Mouse (Mus musculus) megakaryocyte-erythroid progenitor cell, adult 5-6 weeks (primary cell): ENCODE measurements around the gene Tcp11l2. TPM values are rescaled to one million over a fixed set of nuclear protein-coding genes. Genes with fewer than 3 reads are reported as not detected.

ENCODE experiments used
- ATAC-seq: replicated peaks from 2 replicates; pipeline ENCODE4 v1.8.0; 2016; ENCODE audit warnings: mild to moderate bottlenecking, inconsistent platforms; ENCODE audit not compliant: severe bottlenecking, poor library complexity, low FRiP score, low TSS enrichment
- total RNA-seq, 2 experiments: library from RNA; stranded (forward) in 1 of 2; stranded (reverse) in 1 of 2; fragments of 200-1000, 215-1000 nt in 1 of 2; fragments of >200 nt in 1 of 2; fragmentation: Nextera tagmentation in 1 of 2; gene quantifications; 2 replicates each; pipeline ENCODE4 v1.2.3; 2014 to 2017

The Tcp11l2 gene
- 7.1 and 10.1 TPM in 2 replicates for total RNA-seq (2014; fragmentation: Nextera tagmentation)
- total RNA-seq (2017) = 10.4 and 13.7 TPM in 2 replicates

DNA sequence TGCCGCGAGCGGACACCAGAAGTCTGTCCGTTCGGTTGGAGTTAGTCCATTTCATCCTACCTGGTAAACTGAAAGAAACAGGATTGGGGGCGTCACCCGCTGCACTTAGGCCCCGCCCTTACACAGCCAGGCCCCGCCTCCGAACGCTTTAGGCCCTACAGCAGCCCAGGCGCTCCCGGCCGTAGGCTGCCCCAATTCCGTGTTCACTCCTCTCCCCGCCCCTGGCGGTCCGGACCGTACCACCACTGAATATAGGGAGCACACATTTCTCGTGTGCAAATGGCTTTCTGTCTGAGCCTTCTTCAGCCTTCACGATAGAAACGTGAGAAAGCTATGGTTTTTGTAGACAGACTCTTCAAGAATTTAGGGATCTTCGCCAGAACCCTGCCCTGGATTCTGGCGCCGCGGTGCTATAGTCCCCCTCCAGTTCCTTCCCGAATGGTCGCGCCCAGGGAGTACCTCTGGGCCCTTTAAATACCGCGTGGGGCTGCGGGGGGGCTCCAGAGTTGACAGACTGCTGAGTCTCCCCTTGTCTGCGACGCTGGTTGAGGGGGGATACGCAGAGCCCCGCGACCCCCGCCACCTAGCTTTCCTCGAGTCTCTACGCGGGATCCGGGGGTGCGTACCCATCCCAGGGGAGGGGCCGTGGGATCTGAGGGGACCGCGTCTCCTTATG lies at the start of gene Tcp11l2:
Tcp11l2 (plus strand) TSS at position 232 of the 676 bp plus-strand sequence.
- ATAC-seq = peak; percentile 85

- no peak for ATAC-seq
These were observed 49.4 kb upstream of the Tcp11l2 start for GRCm38 (mm10) chr10:84527070-84527469.

- ATAC-seq = no peak
These were observed 48.8 kb upstream of the Tcp11l2 start for GRCm38 (mm10) chr10:84527631-84528030.

DNA sequence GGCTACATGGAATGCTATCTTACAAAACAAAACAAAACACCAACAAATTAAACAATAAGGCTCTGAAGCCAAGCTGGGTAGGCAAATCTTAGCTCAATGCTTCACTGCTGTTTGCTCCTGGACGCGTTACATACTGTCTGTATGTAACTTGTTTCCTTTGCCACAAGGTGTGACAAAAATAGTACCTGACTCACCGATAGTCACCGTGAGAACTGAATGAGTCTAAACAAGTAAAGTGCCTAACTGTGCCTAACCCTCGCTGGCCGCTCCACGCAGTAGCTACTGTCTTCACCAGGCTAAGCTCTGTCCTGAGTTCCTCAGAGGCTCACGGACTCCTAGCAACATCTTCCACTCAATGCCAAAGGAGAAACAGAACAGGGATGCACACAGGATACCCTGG lies 46.0 kb upstream of the Tcp11l2 start:
- ATAC-seq = no peak

- no peak for ATAC-seq
These were observed 44.9 kb upstream of the Tcp11l2 start for GRCm38 (mm10) chr10:84531576-84531975.

- no peak for ATAC-seq
These were observed 44.1 kb upstream of the Tcp11l2 start for GRCm38 (mm10) chr10:84532191-84532889.

GRCm38 (mm10) chr10:84532911-84533882 lies 43.2 kb upstream of the Tcp11l2 start:
- no peak for ATAC-seq

DNA sequence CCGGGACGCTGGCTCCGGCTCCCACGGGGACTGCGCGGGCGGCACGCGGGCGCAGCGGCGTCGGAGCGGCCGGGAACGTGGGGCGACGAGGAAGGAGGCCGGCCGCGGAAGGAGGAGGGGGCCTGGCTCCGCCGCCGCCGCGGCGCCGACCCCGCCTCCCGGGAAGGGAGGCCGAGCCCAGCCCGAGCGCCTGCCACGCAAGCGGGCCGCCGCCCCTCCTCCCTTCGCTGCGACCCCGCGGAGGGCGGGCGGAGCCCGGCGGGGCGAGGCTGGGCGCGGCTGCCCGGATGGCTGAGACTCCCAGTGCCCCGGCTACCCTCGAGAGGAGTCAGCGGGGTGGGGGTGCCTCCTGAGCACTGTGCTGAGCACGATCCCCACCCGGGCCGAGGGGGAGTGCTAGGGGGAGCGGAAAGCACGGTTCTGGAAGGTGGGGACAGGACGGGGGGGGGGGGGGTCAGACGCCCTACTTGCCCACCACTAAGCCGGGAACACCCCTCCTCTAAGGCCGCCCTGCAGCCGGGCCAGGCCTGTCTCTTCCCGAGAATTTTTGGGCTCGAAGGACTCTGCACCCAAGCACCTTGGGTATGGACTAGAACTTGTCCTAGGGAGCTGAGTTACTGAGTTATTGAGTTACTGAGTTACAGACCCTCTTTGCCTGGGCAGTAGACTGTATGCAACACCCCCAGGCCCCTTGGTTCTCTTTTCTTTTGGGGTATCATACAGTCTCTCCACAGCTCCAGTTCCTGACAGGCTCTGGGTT lies 42.3 kb upstream of the Tcp11l2 start, which contains the start of gene Ckap4:
Ckap4 (minus strand) TSS at position 151 of the 760 bp plus-strand sequence.
- no peak for ATAC-seq

GRCm38 (mm10) chr10:84535458-84535857 lies 41.0 kb upstream of the Tcp11l2 start:
- no peak for ATAC-seq

DNA sequence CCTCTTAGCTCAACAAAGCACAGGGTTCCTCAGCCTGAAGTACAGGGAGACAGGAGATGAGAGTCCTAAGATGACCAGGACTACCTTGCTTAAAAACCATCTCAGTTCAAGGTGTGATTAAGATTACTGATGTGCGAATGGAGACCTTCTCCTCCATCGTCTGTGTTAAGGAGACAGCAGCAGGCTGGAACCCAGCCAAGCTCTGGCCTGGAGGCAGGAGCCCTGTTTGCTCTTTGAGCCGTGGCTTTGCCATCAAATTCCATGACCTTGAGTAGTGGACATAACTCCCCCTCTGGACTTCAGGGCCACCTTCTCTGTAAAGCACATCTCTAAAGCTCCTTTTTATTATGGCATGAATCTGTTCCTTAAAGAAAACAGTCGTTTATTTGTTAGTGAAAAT lies 40.6 kb upstream of the Tcp11l2 start:
- ATAC-seq = no peak

GRCm38 (mm10) chr10:84539651-84540050 lies 36.8 kb upstream of the Tcp11l2 start:
- ATAC-seq = no peak

- peak; percentile 87 for ATAC-seq
These were observed 33.4 kb upstream of the Tcp11l2 start for GRCm38 (mm10) chr10:84542802-84543658.

DNA sequence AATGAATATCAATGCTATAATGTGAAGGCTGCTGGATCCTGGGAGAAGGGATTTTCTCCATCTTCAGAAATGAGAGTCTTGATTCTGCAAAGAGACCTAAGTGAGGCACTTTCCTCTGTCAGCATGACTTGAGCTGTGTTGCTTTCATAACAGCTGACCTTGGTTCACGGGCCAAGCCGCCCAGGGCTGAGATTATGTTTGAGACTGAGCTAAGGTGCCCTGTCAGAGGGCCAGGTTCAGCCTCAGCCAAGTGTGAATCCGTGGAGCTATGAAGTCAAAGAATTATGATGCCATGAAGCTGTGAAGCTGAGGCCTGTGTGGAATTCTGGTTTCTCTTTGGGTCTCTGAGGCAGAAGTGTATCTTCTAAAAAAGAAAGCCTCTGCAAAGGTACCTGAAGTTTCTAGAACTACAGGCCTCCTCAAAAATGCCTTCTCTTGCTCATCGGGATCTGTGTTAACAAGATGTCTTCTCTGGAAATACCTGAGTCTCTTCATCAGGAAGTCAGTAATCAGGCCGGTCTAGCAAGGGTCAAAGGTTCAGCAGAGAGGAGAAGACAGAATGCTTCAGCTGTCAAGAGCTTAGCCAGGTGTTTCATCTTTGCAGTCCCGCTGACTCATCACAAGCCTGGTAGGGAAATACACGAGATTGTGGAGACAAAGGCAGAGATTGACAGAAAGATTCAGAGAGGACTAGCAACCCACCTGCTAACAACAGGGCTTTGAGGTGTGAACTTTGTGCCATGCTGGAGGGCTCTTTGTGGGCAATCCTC lies 31.4 kb upstream of the Tcp11l2 start:
- no peak for ATAC-seq

GRCm38 (mm10) chr10:84549146-84549919 lies 27.1 kb upstream of the Tcp11l2 start:
- no peak for ATAC-seq

DNA sequence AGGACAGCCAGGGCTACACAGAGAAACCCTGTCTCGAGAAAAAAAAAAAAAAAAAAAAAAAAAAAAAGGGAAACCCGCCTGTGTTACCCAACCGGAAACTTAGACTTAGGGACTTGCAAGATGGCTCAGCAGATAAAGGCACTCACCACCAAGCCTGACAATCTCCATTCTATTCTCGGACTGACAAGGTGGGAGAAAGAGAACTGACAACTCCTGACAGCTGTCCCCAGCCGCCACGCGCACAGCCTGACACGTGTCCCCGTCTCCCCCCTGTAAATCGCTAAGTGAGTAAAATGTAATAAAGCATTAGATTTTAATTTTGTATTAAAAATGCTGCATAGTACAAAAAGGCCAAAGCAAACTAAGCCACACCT lies 26.5 kb upstream of the Tcp11l2 start:
- ATAC-seq = peak; percentile 83

DNA sequence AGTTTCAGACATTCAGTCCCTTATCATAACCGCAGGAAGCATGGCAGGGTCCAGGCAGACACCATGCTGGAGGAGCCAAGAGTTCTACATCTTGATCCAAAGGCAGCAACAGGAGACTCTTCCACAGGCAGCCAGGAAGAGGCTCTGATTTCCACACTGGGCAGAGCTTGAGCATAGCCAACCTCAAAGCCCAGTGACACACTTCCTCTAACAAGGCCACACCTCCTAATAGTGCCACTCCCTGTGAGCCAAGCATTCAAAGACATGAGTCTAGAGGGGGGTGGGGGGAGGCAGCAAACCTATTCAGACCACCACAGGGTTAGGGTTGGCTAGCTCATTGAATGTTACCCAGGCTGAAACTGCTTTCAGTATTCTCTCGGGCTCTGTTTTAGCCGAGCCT lies 24.6 kb upstream of the Tcp11l2 start:
- no peak for ATAC-seq

DNA sequence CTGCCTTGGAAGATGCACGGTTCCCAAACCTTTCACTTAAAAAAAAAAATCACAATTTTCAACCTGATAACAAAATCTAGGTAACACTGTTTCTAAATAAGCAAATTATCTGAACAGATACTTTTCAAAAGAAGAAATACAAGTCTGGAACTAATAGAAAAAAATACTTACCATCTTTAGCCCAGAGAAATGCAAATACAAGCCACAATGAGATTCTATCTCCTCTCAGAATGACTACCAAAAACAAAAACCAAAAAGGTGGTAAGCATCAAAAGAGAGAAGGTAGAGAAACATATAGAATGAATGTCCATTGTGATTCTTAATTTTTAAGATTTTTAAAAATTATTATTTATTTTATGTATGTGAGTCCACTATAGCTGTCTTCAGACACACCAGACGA lies 23.9 kb upstream of the Tcp11l2 start:
- no peak for ATAC-seq
